Comparison of ENCODE assay signal across 8 mouse cellular contexts in the genomic region with DNA sequence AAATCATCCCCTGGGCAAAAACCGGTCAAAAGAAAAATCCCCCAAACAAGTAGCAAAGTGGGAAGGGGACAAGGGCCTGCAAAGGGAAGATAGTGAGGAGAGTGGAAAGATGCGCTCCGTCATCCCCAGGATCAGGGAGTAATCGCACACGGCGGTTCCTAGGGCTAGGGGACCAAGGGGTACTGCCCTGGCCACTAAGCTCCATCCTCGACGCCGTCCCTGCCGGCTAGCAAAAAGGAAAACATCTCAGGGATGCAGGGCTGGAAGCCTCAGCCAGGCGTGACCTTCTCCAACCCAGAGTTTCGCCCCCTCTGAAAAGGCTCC. TPM values are rescaled to one million over a fixed set of nuclear protein-coding genes. Genes with fewer than 3 reads are reported as not detected.
DNase-seq lines count a peak whose midpoint lies in the region; ATAC-seq and TF ChIP-seq lines count a peak whose summit lies in the region.

No protein-coding gene starts in this region.

- no peaks in the 10 kb centered on the region for H3K36me3 ChIP-seq in embryonic facial prominence, embryonic 14.5 days (ENCODE audit: control insufficient read depth, insufficient read depth, low read length)
- H3K36me3 ChIP-seq in intestine, embryonic 15.5 days: no peaks in the 10 kb centered on the region
- no peaks in the 10 kb centered on the region for H3K36me3 ChIP-seq in midbrain, embryonic 16.5 days (ENCODE audit: control insufficient read depth, insufficient read depth, low read length)

- 0% methylated on average over 12 of the region's 12 CpGs for WGBS in embryonic facial prominence, embryonic 14.5 days
- 0% methylated on average over 12 of the region's 12 CpGs for WGBS in intestine, embryonic 15.5 days
- WGBS in midbrain, embryonic 16.5 days: 0% methylated on average over 12 of the region's 12 CpGs

- H3K27me3 ChIP-seq in embryonic facial prominence, embryonic 14.5 days (replicated peaks; ENCODE audit: control insufficient read depth, insufficient read depth, low read length): no peaks in the 10 kb centered on the region
- no peaks in the 10 kb centered on the region for H3K27me3 ChIP-seq in intestine, embryonic 15.5 days (replicated peaks)
- H3K27me3 ChIP-seq in midbrain, embryonic 16.5 days (ENCODE audit: control insufficient read depth, insufficient read depth, low read depth, low read length): no peaks in the 10 kb centered on the region

- DNase-seq in gastrocnemius, adult 2 months: no peak
- no peak for DNase-seq in gastrocnemius, postnatal 36 days
- DNase-seq in embryonic facial prominence, embryonic 14.5 days (ENCODE audit: low spot score): peak; percentile 40
- DNase-seq in T-cell, adult 2 months (ENCODE audit: low spot score): no peak
- DNase-seq in cerebellum, adult 8-10 months: no peak

- no peaks in the 10 kb centered on the region for H3K9me3 ChIP-seq in embryonic facial prominence, embryonic 14.5 days (ENCODE audit: control insufficient read depth, low read length)
- no peaks in the 10 kb centered on the region for H3K9me3 ChIP-seq in intestine, embryonic 15.5 days
- no peaks in the 10 kb centered on the region for H3K9me3 ChIP-seq in midbrain, embryonic 16.5 days (replicated peaks; ENCODE audit: control insufficient read depth, low read length, poor library complexity, severe bottlenecking)

- H3K9ac ChIP-seq in embryonic facial prominence, embryonic 14.5 days (ENCODE audit: low read depth, low read length): peak overlapping the region; percentile 95
- H3K9ac ChIP-seq in intestine, embryonic 15.5 days: peak overlapping the region; percentile 94
- H3K9ac ChIP-seq in midbrain, embryonic 16.5 days (ENCODE audit: low read depth, low read length): peak overlapping the region; percentile 98

- no peak for TF ChIP-seq CTCF in gastrocnemius, adult 2 months (IDR thresholded peaks at IDR 0.05)

- peak overlapping the region; percentile 87 for H3K27ac ChIP-seq in gastrocnemius, adult 2 months
- H3K27ac ChIP-seq in embryonic facial prominence, embryonic 14.5 days (replicated peaks; ENCODE audit: low read depth, low read length): peak overlapping the region; percentile 97
- H3K27ac ChIP-seq in intestine, embryonic 15.5 days: peak overlapping the region; percentile 98
- H3K27ac ChIP-seq in midbrain, embryonic 16.5 days (ENCODE audit: low read length): peak overlapping the region; percentile 95

- peak; percentile 22 for ATAC-seq in CD4-positive, CD25-positive, alpha-beta regulatory T cell, adult 4 months
- ATAC-seq in embryonic facial prominence, embryonic 14.5 days (ENCODE audit: low read depth): peak; percentile 42
- peak; percentile 49 for ATAC-seq in intestine, embryonic 15.5 days
- ATAC-seq in midbrain, embryonic 16.5 days: peak; percentile 66

- peak overlapping the region; percentile 81 for H3K4me2 ChIP-seq in embryonic facial prominence, embryonic 14.5 days (ENCODE audit: low read depth, low read length)
- H3K4me2 ChIP-seq in intestine, embryonic 15.5 days (replicated peaks): peak overlapping the region; percentile 57
- H3K4me2 ChIP-seq in midbrain, embryonic 16.5 days (ENCODE audit: low read length): peak overlapping the region; percentile 65

- H3K4me1 ChIP-seq in embryonic facial prominence, embryonic 14.5 days (ENCODE audit: control insufficient read depth, insufficient read depth, low read length): peaks cover 20% of the 10 kb centered on the region
- H3K4me1 ChIP-seq in intestine, embryonic 15.5 days (replicated peaks): peaks cover 7% of the 10 kb centered on the region; the same call in 1 of the 2 replicates
- H3K4me1 ChIP-seq in midbrain, embryonic 16.5 days (ENCODE audit: control insufficient read depth, insufficient read depth, low read length): peaks cover 22% of the 10 kb centered on the region

- H3K4me3 ChIP-seq in gastrocnemius, adult 2 months: peak overlapping the region; percentile 89
- peak overlapping the region; percentile 94 for H3K4me3 ChIP-seq in embryonic facial prominence, embryonic 14.5 days (ENCODE audit: low read depth, low read length)
- peak overlapping the region; percentile 74 for H3K4me3 ChIP-seq in intestine, embryonic 15.5 days (replicated peaks)
- H3K4me3 ChIP-seq in midbrain, embryonic 16.5 days (ENCODE audit: low read depth, low read length): peak overlapping the region; percentile 97

- intact Hi-C loops in gastrocnemius, adult 2 months (cut with DNase I): loop anchor here (5.0 kb wide), 1 partner anchor 58 kb away; no protein-coding TSS in a partner anchor
- intact Hi-C loops in gastrocnemius, postnatal 36 days (cut with DNase I): no loop called here

RNA-seq across cellular contexts. Expression of a gene that starts 0.8 kb away (rescaled TPM):
- 1 to 10 TPM; 6.5 to 8.1 TPM for total RNA-seq in gastrocnemius, adult 2 months (2021)
- 1 to 10 TPM; 5.1 to 7.1 TPM for total RNA-seq in gastrocnemius, postnatal 36 days (2021)
- 10 to 100 TPM; 16.9 to 20.4 TPM for polyA plus RNA-seq in CD4-positive, CD25-positive, alpha-beta regulatory T cell, adult 4 months (2017; shearing (Covaris generic))
- 12.8 and 13.5 TPM in 2 replicates for polyA plus RNA-seq in embryonic facial prominence, embryonic 14.5 days (2014; fragmentation: Nextera tagmentation; extraction: Ambion mirVana)
- 12.0 and 13.2 TPM in 2 replicates for polyA plus RNA-seq in intestine, embryonic 15.5 days (2015; fragmentation: Nextera tagmentation; extraction: Ambion mirVana)
- 25.2 and 26.7 TPM in 2 replicates for polyA plus RNA-seq in midbrain, embryonic 16.5 days (2015; fragmentation: Nextera tagmentation; extraction: Ambion mirVana)
